7 mouse cellular contexts compared by ENCODE assay signal in genomic region chr16:91358555-91358954, GRCm38 (mm10). TPM values are rescaled to one million over a fixed set of nuclear protein-coding genes. Genes with fewer than 3 reads are reported as not detected.
DNase-seq lines count a peak whose midpoint lies in the region; TF ChIP-seq lines count a peak whose summit lies in the region.

No protein-coding gene starts in this region.

- peak; percentile 56 for TF ChIP-seq CTCF in cortical plate, adult 2 months (IDR thresholded peaks at IDR 0.05; ENCODE audit: extremely low read depth, insufficient read depth, low read length)

- DNase-seq in right cerebral cortex, adult 18-20 months = peak; percentile 26
- no peak for DNase-seq in right cerebral cortex, postnatal 25 days
- peak; percentile 89 for DNase-seq in adipocyte (ENCODE audit: low spot score)
- DNase-seq in induced T-regulatory cell, adult 2 months (ENCODE audit: low read depth) = peak; percentile 93
- DNase-seq in lung, postnatal 25 days (ENCODE audit: low spot score) = peak; percentile 81
- peak; percentile 62 to 66 for DNase-seq in spleen, postnatal 10 days (ENCODE audit: low spot score in 2 of 2)

- H3K4me1 ChIP-seq in cortical plate, adult 2 months (ENCODE audit: control insufficient read depth, insufficient read depth, low read length) = no peaks in the 10 kb centered on the region

- no peak overlapping the region for H3K27ac ChIP-seq in cortical plate, adult 2 months (ENCODE audit: insufficient read depth, low read length)

- no peak for TF ChIP-seq POLR2A in cortical plate, adult 2 months (IDR thresholded peaks at IDR 0.05; ENCODE audit: extremely low read depth, insufficient read depth, low read length)

- H3K4me3 ChIP-seq in cortical plate, adult 2 months (ENCODE audit: insufficient read depth, low read length) = no peak overlapping the region

RNA-seq across cellular contexts. Expression of gene Ifnar2, which starts 14.0 kb away (rescaled TPM):
- polyA plus RNA-seq in cortical plate, adult 2 months (2012; rRNA removed) = 33.7 and 34.5 TPM in 2 replicates

RNA-seq across cellular contexts. Expression of gene Gm21970, which starts 33.0 kb away (rescaled TPM):
- polyA plus RNA-seq in cortical plate, adult 2 months (2012; rRNA removed) = not detected in 2 replicates

RNA-seq across cellular contexts. Expression of gene Il10rb, which starts 47.4 kb away (rescaled TPM):
- 12.6 and 13.5 TPM in 2 replicates for polyA plus RNA-seq in cortical plate, adult 2 months (2012; rRNA removed)
